Mouse (Mus musculus) liver, embryonic 12.5 days (tissue): ENCODE data around the gene Vps25. TPM values are rescaled to one million over a fixed set of nuclear protein-coding genes. Genes with fewer than 3 reads are reported as not detected.
A peak's percentile ranks its signal among the peaks of the same experiment; 100 is the strongest.

ENCODE experiments used
- ATAC-seq: fragments of 200-750 bp; cut with Nextera tagmentation; 2 replicates; pipeline ENCODE4 v1.8.0; 2017; ENCODE audit warnings: moderate number of reproducible peaks, mild to moderate bottlenecking, moderate library complexity
- H3K27ac ChIP-seq: fragments of 300-500 bp; sonication (generic); 2 replicates; pipeline ENCODE4 v1.5.1; 2016; ENCODE audit warnings: mild to moderate bottlenecking
- H3K27me3 ChIP-seq: fragments of 300-500 bp; sonication (generic); replicated peaks from 2 replicates; pipeline ENCODE4 v1.6.1; 2016; ENCODE audit warnings: mild to moderate bottlenecking, moderate library complexity
- H3K36me3 ChIP-seq: fragments of 300-500 bp; sonication (generic); 2 replicates; pipeline ENCODE4 v1.6.1; 2016; ENCODE audit warnings: mild to moderate bottlenecking, moderate library complexity
- H3K4me1 ChIP-seq: fragments of 300-500 bp; sonication (generic); 2 replicates; pipeline ENCODE4 v1.6.1; 2016
- H3K4me2 ChIP-seq: fragments of 300-500 bp; sonication (generic); 2 replicates; pipeline ENCODE4 v1.6.1; 2016; ENCODE audit warnings: mild to moderate bottlenecking, moderate library complexity
- H3K4me3 ChIP-seq: fragments of 300-500 bp; sonication (generic); 2 replicates; pipeline ENCODE4 v1.5.1; 2016; ENCODE audit warnings: mild to moderate bottlenecking, moderate library complexity
- H3K9ac ChIP-seq: fragments of 300-500 bp; sonication (generic); 2 replicates; pipeline ENCODE4 v1.6.1; 2016; ENCODE audit warnings: mild to moderate bottlenecking, moderate library complexity
- H3K9me3 ChIP-seq: fragments of 300-500 bp; sonication (generic); replicated peaks from 2 replicates; pipeline ENCODE4 v1.6.1; 2016; ENCODE audit warnings: mild to moderate bottlenecking, moderate library complexity
- WGBS: fragments of 180-500 bp; shearing (Covaris S2); methylation state at CpG from one replicate; pipeline ENCODE4 v1.1.7; 2016; ENCODE audit not compliant: insufficient replicate concordance; 5-methylcytosine and 5-hydroxymethylcytosine counted together
- polyA plus RNA-seq: library from polyadenylated mRNA; unstranded; fragments of >200 nt; fragmentation: Nextera tagmentation; extraction: Ambion mirVana; gene quantifications from 2 replicates; pipeline ENCODE4 v1.2.1, GENCODE M21; 2016

The Vps25 gene
- polyA plus RNA-seq, 1 experiment from 2014 or later = 106 TPM

DNA sequence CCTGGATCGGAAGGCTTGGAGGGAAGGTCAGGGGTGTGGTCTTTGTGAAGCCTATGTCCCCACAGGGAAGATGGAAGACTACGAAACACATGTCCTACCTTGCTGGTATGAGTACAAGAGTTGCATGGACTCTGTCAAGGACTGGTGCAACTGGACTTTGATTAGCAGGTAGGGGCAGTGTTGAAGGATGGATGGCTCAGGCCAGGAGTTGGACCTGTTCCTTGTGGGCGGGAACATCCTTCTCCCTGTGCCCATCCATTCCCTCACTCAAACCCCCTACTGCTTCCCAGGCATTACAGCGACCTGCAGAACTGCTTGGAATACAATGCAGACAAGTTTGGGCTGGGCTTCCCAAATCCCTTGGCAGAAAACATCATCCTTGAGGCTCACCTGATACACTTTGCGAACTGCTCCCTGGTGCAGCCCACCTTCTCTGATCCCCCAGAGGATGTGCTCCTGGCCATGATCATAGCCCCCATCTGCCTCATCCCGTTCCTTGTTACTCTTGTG is 5.9 kb upstream of the Vps25 start:
- no peaks in the 10 kb centered on the region for H3K9me3 ChIP-seq
- H3K9ac ChIP-seq = no peak overlapping the region
- no peak for ATAC-seq
- peak overlapping the region; percentile 50 for H3K4me3 ChIP-seq
- no peak overlapping the region for H3K27ac ChIP-seq
- WGBS = 65% methylated on average over 6 of the region's 6 CpGs
- H3K36me3 ChIP-seq = no peaks in the 10 kb centered on the region
- H3K4me1 ChIP-seq = peaks cover 45% of the 10 kb centered on the region
- H3K4me2 ChIP-seq = peak overlapping the region; percentile 70; the same call in 1 of the 2 replicates
- H3K27me3 ChIP-seq = peaks cover 63% of the 10 kb centered on the region

- H3K36me3 ChIP-seq = no peaks in the 10 kb centered on the region
- peaks cover 55% of the 10 kb centered on the region for H3K27me3 ChIP-seq
- H3K9ac ChIP-seq = no peak overlapping the region
- H3K4me3 ChIP-seq = no peak overlapping the region
- H3K4me1 ChIP-seq = peaks cover 49% of the 10 kb centered on the region
- ATAC-seq = no peak; the same call in 1 of the 2 replicates
- no peak overlapping the region for H3K27ac ChIP-seq
- WGBS = 20% methylated on average over 14 of the region's 14 CpGs
- H3K9me3 ChIP-seq = no peaks in the 10 kb centered on the region
- peak overlapping the region; percentile 32; the same call in 1 of the 2 replicates for H3K4me2 ChIP-seq
Measured at GRCm38 (mm10) chr11:101248258-101248994, 5.1 kb upstream of the Vps25 start.

DNA sequence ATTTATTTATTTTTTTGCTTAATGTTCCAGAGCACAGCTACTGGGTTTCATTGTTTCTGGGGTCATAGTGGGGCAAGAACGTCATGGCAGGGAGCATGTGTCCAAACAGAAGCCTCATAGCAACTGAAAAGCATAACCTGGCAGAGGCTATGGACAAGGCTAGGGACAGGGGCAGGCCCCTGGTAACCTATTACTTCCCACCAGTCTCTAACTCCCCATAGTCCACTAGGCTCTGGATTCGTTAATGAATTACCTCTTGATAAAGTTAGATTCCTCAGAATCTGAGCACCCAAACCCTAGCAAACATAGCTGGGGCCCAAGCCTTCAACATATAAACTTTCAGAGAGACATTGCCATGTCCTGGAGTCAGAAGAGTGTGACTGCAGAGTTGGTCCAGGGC is 2.5 kb upstream of the Vps25 start:
- Histone ChIP-seq H3K27ac (no peak overlapping the region), H3K36me3 (peaks cover 7% of the 10 kb centered on the region), H3K4me3 (no peak overlapping the region), H3K27me3 (peaks cover 29% of the 10 kb centered on the region), H3K9ac (no peak overlapping the region), H3K9me3 (no peaks in the 10 kb centered on the region), H3K4me1 (peaks cover 51% of the 10 kb centered on the region), H3K4me2 (no peak overlapping the region)
- 70% methylated on average over 2 of the region's 2 CpGs for WGBS
- no peak for ATAC-seq

DNA sequence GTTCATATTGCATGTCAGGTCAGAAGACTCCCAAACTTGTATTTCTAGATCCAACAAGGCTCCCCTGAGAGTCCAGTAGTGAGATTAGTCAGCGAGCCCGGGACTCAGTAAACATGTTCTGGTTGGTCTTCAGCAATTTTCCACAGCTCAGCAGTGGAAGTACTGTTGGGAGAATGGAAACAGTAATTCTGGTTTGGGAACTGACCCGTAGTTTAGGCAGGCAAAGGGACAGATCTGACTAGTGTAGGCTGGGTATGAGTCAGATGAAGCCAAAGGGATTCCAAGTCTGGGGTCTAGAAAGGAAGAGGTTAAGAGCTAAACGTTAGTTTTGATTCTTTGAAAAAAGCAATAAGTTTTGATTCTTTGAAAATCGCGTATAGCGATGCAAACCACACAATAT is 566 bp upstream of the Vps25 start:
- peak overlapping the region; percentile 89 for H3K4me3 ChIP-seq
- peak overlapping the region; percentile 91 for H3K9ac ChIP-seq
- WGBS = 8% methylated on average over 7 of the region's 7 CpGs
- peak overlapping the region; percentile 91 for H3K4me2 ChIP-seq
- H3K27me3 ChIP-seq = peaks cover 10% of the 10 kb centered on the region
- H3K9me3 ChIP-seq = no peaks in the 10 kb centered on the region
- H3K27ac ChIP-seq = peak overlapping the region; percentile 94
- peaks cover 57% of the 10 kb centered on the region for H3K4me1 ChIP-seq
- peaks cover 24% of the 10 kb centered on the region for H3K36me3 ChIP-seq
- ATAC-seq = no peak

- H3K4me2 ChIP-seq = no peak overlapping the region
- peaks cover 75% of the 10 kb centered on the region for H3K4me1 ChIP-seq
- no peaks in the 10 kb centered on the region for H3K27me3 ChIP-seq
- H3K36me3 ChIP-seq = peaks cover 38% of the 10 kb centered on the region
- 0 out of 2 replicates have a peak overlapping the region, but pooled peaks have one; percentile 32 for H3K27ac ChIP-seq
- 76% methylated on average over 13 of the region's 13 CpGs for WGBS
- no peaks in the 10 kb centered on the region for H3K9me3 ChIP-seq
- no peak for ATAC-seq
- H3K9ac ChIP-seq = no peak overlapping the region
- H3K4me3 ChIP-seq = no peak overlapping the region
Measured at GRCm38 (mm10) chr11:101255826-101256775, 2.6 kb downstream of the Vps25 start.

DNA sequence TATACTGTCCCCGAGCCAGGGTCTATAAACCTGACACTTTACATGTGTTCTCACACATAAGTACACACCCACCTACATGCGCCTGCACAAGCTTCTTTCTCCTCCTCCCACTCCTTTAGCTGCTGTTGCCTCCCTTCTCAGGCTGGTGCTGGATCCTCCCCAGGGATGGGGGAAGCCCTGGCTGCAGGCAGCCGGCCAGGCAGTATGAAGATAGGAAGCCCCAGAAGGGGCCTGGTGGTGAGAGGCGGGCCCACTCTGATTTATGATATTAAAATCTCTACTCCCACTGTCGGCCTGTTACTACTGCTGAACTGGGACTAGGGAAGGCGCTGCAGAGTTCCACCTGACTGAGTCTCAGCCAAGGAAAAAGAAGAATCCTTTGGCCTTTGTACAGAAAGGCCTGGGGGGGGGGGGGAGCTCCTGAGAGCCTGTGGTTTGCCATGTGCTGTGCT is 5.8 kb downstream of the Vps25 start:
- H3K36me3 ChIP-seq = peaks cover 38% of the 10 kb centered on the region
- peak; percentile 2; the same call in 1 of the 2 replicates for ATAC-seq
- H3K4me3 ChIP-seq = peak overlapping the region; percentile 80
- no peaks in the 10 kb centered on the region for H3K9me3 ChIP-seq
- H3K27me3 ChIP-seq = peaks cover 29% of the 10 kb centered on the region
- WGBS = 22% methylated on average over 6 of the region's 6 CpGs
- peak overlapping the region; percentile 99 for H3K27ac ChIP-seq
- H3K4me2 ChIP-seq = peak overlapping the region; percentile 95
- H3K9ac ChIP-seq = peak overlapping the region; percentile 93
- H3K4me1 ChIP-seq = peaks cover 93% of the 10 kb centered on the region

DNA sequence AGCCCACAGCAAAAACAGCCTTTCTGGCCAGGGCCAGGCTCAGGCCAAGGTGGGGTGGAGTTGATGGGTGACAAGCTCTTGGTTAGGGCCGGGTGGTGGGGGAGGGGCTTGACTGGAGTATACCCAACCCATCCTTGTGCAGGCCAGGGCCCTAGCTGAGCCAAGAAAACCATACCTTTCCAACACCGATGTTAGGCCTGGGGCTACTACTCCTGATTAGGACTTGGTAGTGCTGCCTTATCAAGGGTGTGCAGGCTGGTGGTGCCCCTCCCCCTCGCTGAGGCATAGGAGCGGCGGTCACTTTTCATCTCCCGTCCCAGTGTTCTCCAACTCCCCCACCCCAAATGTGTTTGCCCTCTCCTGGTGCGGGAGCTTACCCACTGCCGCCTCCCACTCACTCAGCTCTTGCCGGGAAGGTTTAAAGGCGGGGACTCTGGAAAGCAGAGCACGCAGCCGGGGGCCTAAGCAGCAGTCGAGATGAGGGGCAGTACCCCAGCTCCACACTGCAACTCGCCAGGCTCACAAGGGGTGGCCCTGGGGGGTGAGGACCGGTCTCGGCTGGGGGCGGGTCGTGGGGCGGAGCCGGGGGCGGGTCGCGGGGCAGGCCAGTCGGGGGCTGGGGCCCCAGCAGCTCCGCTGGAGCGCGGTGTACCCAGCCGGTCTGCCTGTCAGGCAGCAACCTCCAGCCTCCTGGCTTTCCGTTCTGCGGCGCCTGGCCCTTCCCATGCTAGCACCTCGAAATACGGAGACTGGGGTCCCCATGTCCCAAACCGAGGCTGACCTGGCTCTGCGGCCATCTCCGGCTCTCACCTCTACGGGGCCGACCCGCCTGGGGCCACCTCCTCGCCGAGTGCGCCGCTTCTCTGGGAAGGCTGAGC is 6.7 kb downstream of the Vps25 start, which contains the start of gene Wnk4:
Gene Wnk4 (plus strand): TSS at position 620 of the 878 bp plus-strand sequence.
- peak within 1 kb of the TSS; percentile 93 for H3K9ac ChIP-seq
- ATAC-seq = peak; percentile 93
- peak within 1 kb of the TSS; percentile 99 for H3K27ac ChIP-seq
- H3K4me3 ChIP-seq = peak within 1 kb of the TSS; percentile 80
- 2% methylated on average over 35 of the region's 43 CpGs for WGBS
- H3K9me3 ChIP-seq = no peaks in the 10 kb centered on the region
- H3K27me3 ChIP-seq = peaks cover 37% of the 10 kb centered on the region
- H3K4me2 ChIP-seq = peak within 1 kb of the TSS; percentile 95
- peaks cover 91% of the 10 kb centered on the region for H3K4me1 ChIP-seq
- peaks cover 40% of the 10 kb centered on the region for H3K36me3 ChIP-seq

- Histone ChIP-seq H3K4me2 (peak overlapping the region; percentile 95), H3K9ac (peak overlapping the region; percentile 93), H3K4me1 (peaks cover 87% of the 10 kb centered on the region), H3K4me3 (peak overlapping the region; percentile 80), H3K27me3 (peaks cover 44% of the 10 kb centered on the region), H3K36me3 (peaks cover 38% of the 10 kb centered on the region), H3K9me3 (no peaks in the 10 kb centered on the region), H3K27ac (peak overlapping the region; percentile 99)
- ATAC-seq = 0 out of 2 replicates have a peak, but pooled peaks have one; percentile 0
- WGBS = 1% methylated on average over 30 of the region's 30 CpGs
Measured at GRCm38 (mm10) chr11:101260826-101261380, 7.4 kb downstream of the Vps25 start.

GRCm38 (mm10) chr11:101262272-101262967 is 8.9 kb downstream of the Vps25 start:
- 7% methylated on average over 24 of the region's 24 CpGs for WGBS

More at GRCm38 (mm10) chr11:101262272-101262967, 8.9 kb downstream of the Vps25 start:
- Histone ChIP-seq H3K27ac (no peak overlapping the region), H3K4me3 (peak overlapping the region; percentile 80), H3K9ac (peak overlapping the region; percentile 93), H3K4me1 (peaks cover 78% of the 10 kb centered on the region), H3K36me3 (peaks cover 28% of the 10 kb centered on the region), H3K4me2 (peak overlapping the region; percentile 95), H3K27me3 (peaks cover 59% of the 10 kb centered on the region), H3K9me3 (no peaks in the 10 kb centered on the region)
- ATAC-seq = no peak
